Mouse (Mus musculus) limb, embryonic 14.5 days (tissue): ENCODE results near the gene Olfr457. TPM values are rescaled to one million over a fixed set of nuclear protein-coding genes. Genes with fewer than 3 reads are reported as not detected.

Source experiments
- ATAC-seq: fragments of 200-750 bp; cut with Nextera tagmentation; 2 replicates; pipeline ENCODE4 v1.8.0; 2017; ENCODE audit warnings: low read depth, moderate number of reproducible peaks, moderate TSS enrichment; ENCODE audit not compliant: low FRiP score
- DNase-seq: peaks from one replicate; pipeline ENCODE4 v3.0.0-alpha.2; 2015; ENCODE audit warnings: low spot score
- H3K27ac ChIP-seq: fragments of 300-500 bp; sonication (generic); replicated peaks from 2 replicates; pipeline ENCODE4 v1.5.1; 2014; ENCODE audit warnings: low read depth, mild to moderate bottlenecking, low read length, moderate library complexity, mixed read lengths
- H3K27me3 ChIP-seq: fragments of 300-500 bp; sonication (generic); 2 replicates; pipeline ENCODE4 v1.6.1; 2014; ENCODE audit warnings: low read length, mixed read lengths; ENCODE audit not compliant: control insufficient read depth, insufficient read depth
- H3K36me3 ChIP-seq: fragments of 300-500 bp; sonication (generic); 2 replicates; pipeline ENCODE4 v1.6.1; 2014; ENCODE audit warnings: mild to moderate bottlenecking, low read length, moderate library complexity, mixed read lengths; ENCODE audit not compliant: control insufficient read depth, insufficient read depth
- H3K4me1 ChIP-seq: fragments of 300-500 bp; sonication (generic); 2 replicates; pipeline ENCODE4 v1.6.1; 2014; ENCODE audit warnings: antibody characterized with exemption, low read length, mixed read lengths; ENCODE audit not compliant: control insufficient read depth, insufficient read depth
- H3K4me2 ChIP-seq: fragments of 300-500 bp; sonication (generic); replicated peaks from 2 replicates; pipeline ENCODE4 v1.6.1; 2014; ENCODE audit warnings: low read depth, mild to moderate bottlenecking, low read length, moderate library complexity; ENCODE audit not compliant: severe bottlenecking
- H3K4me3 ChIP-seq: fragments of 300-500 bp; sonication (generic); replicated peaks from 2 replicates; pipeline ENCODE4 v1.5.1; 2014; ENCODE audit warnings: low read length
- H3K9ac ChIP-seq: fragments of 300-500 bp; sonication (generic); 2 replicates; pipeline ENCODE4 v1.6.1; 2014; ENCODE audit warnings: mild to moderate bottlenecking, low read depth, low read length, moderate library complexity; ENCODE audit not compliant: severe bottlenecking
- H3K9me3 ChIP-seq: fragments of 300-500 bp; sonication (generic); 2 replicates; pipeline ENCODE4 v1.6.1; 2016; ENCODE audit warnings: low read length; ENCODE audit not compliant: control insufficient read depth
- POLR2A ChIP-seq: fragments of 200-500 bp; IDR thresholded peaks from 2 replicates; pipeline ENCODE4 v1.8.0; 2012; ENCODE audit warnings: inconsistent platforms, mild to moderate bottlenecking, moderate library complexity, borderline replicate concordance; ENCODE audit not compliant: insufficient read depth, insufficient read length; ENCODE audit errors: extremely low read depth
- WGBS: fragments of 180-500 bp; shearing (Covaris S2); extraction: QIAGEN DNeasy Blood & Tissue Kit; methylation state at CpG from one replicate; pipeline ENCODE4 v1.1.7; 2014; 5-methylcytosine and 5-hydroxymethylcytosine counted together
- polyA plus RNA-seq, 2 experiments: library from polyadenylated mRNA; depleted of rRNA in 1 of 2; stranded (reverse) in 1 of 2; unstranded in 1 of 2; fragments of >200 nt; fragmentation: Nextera tagmentation in 1 of 2; extraction: Ambion mirVana in 1 of 2; gene quantifications; 2 replicates each; pipeline versions ENCODE4 v1.2.1 to v1.2.3; 2012 to 2014

The Olfr457 gene
- polyA plus RNA-seq, 2 experiments, result not detected

GRCm38 (mm10) chr6:42421439-42421838 is 54.7 kb downstream of the Olfr457 start:
- Histone ChIP-seq H3K27me3 (no peaks in the 10 kb centered on the region), H3K9ac (no peak overlapping the region), H3K4me3 (no peak overlapping the region), H3K36me3 (no peaks in the 10 kb centered on the region), H3K27ac (no peak overlapping the region), H3K4me1 (no peaks in the 10 kb centered on the region), H3K9me3 (no peaks in the 10 kb centered on the region), H3K4me2 (no peak overlapping the region)
- WGBS, result 84% methylated on average over 2 of the region's 2 CpGs
- ATAC-seq, result no peak
- TF ChIP-seq POLR2A, result no peak
- DNase-seq, result no peak

- DNase-seq (no peak), ATAC-seq (no peak)
- Histone ChIP-seq H3K4me3 (no peak overlapping the region), H3K36me3 (no peaks in the 10 kb centered on the region), H3K4me1 (no peaks in the 10 kb centered on the region), H3K9me3 (no peaks in the 10 kb centered on the region), H3K4me2 (no peak overlapping the region), H3K9ac (no peak overlapping the region), H3K27me3 (no peaks in the 10 kb centered on the region), H3K27ac (no peak overlapping the region)
- TF ChIP-seq POLR2A, result no peak
- WGBS, result 92% methylated on average over 2 of the region's 2 CpGs
These were observed 56.7 kb downstream of the Olfr457 start for GRCm38 (mm10) chr6:42419443-42419842.

Other genes with a start within 250 kb of the Olfr457 start
- 12.2 and 16.7 TPM in 2 replicates for gene Gstk1, start 230.4 kb downstream of the Olfr457 start, polyA plus RNA-seq (2012; rRNA removed)
- gene Gstk1, start 230.4 kb downstream of the Olfr457 start, polyA plus RNA-seq (2014; fragmentation: Nextera tagmentation; extraction: Ambion mirVana), result 17.9 and 18.6 TPM in 2 replicates
- gene Tmem139, start 214.4 kb downstream of the Olfr457 start, polyA plus RNA-seq (2012; rRNA removed), result 1.2 and 1.3 TPM in 2 replicates
- 1.1 and 1.2 TPM in 2 replicates for gene Tmem139, start 214.4 kb downstream of the Olfr457 start, polyA plus RNA-seq (2014; fragmentation: Nextera tagmentation; extraction: Ambion mirVana)
- 78.1 and 102 TPM in 2 replicates for gene Casp2, start 211.3 kb downstream of the Olfr457 start, polyA plus RNA-seq (2012; rRNA removed)
- gene Casp2, start 211.3 kb downstream of the Olfr457 start, polyA plus RNA-seq (2014; fragmentation: Nextera tagmentation; extraction: Ambion mirVana), result 53.3 and 54.9 TPM in 2 replicates
- 1.9 TPM in 2 replicates for gene Clcn1, start 189.7 kb downstream of the Olfr457 start, polyA plus RNA-seq (2012; rRNA removed)
- gene Clcn1, start 189.7 kb downstream of the Olfr457 start, polyA plus RNA-seq (2014; fragmentation: Nextera tagmentation; extraction: Ambion mirVana), result 0.29 and 0.61 TPM in 2 replicates
- gene Fam131b, start 151.7 kb downstream of the Olfr457 start, polyA plus RNA-seq (2012; rRNA removed), result 2.9 and 3.6 TPM in 2 replicates
- gene Fam131b, start 151.7 kb downstream of the Olfr457 start, polyA plus RNA-seq (2014; fragmentation: Nextera tagmentation; extraction: Ambion mirVana), result 0.29 and 0.47 TPM in 2 replicates
- gene Zyx, start 126.7 kb downstream of the Olfr457 start, polyA plus RNA-seq (2012; rRNA removed), result 176 and 232 TPM in 2 replicates
- gene Zyx, start 126.7 kb downstream of the Olfr457 start, polyA plus RNA-seq (2014; fragmentation: Nextera tagmentation; extraction: Ambion mirVana), result 152 and 159 TPM in 2 replicates
- 17.7 and 18.3 TPM in 2 replicates for gene Epha1, start 103.1 kb downstream of the Olfr457 start, polyA plus RNA-seq (2012; rRNA removed)
- 7.4 and 8.8 TPM in 2 replicates for gene Epha1, start 103.1 kb downstream of the Olfr457 start, polyA plus RNA-seq (2014; fragmentation: Nextera tagmentation; extraction: Ambion mirVana)
- 0.17 and 0.28 TPM in 2 replicates for gene Tas2r143, start 76.1 kb downstream of the Olfr457 start, polyA plus RNA-seq (2012; rRNA removed)
- gene Tas2r143, start 76.1 kb downstream of the Olfr457 start, polyA plus RNA-seq (2014; fragmentation: Nextera tagmentation; extraction: Ambion mirVana), result not detected in 2 replicates
- gene Tas2r135, start 70.9 kb downstream of the Olfr457 start, polyA plus RNA-seq (2012; rRNA removed), result 0.11 TPM in 1 of 2 replicates, not detected in the other
- gene Tas2r135, start 70.9 kb downstream of the Olfr457 start, polyA plus RNA-seq (2014; fragmentation: Nextera tagmentation; extraction: Ambion mirVana), result not detected in 2 replicates
- not detected in 2 replicates for gene Tas2r126, start 41.8 kb downstream of the Olfr457 start, polyA plus RNA-seq (2012; rRNA removed)
- not detected in 2 replicates for gene Tas2r126, start 41.8 kb downstream of the Olfr457 start, polyA plus RNA-seq (2014; fragmentation: Nextera tagmentation; extraction: Ambion mirVana)
- gene Olfr458, start 11.1 kb downstream of the Olfr457 start, polyA plus RNA-seq (2012; rRNA removed), result not detected in 2 replicates
- not detected in 2 replicates for gene Olfr458, start 11.1 kb downstream of the Olfr457 start, polyA plus RNA-seq (2014; fragmentation: Nextera tagmentation; extraction: Ambion mirVana)
- not detected in 2 replicates for gene Olfr456, start 10.9 kb upstream of the Olfr457 start, polyA plus RNA-seq (2012; rRNA removed)
- gene Olfr456, start 10.9 kb upstream of the Olfr457 start, polyA plus RNA-seq (2014; fragmentation: Nextera tagmentation; extraction: Ambion mirVana), result not detected in 2 replicates
- not detected in 2 replicates for gene Olfr455, start 71.3 kb upstream of the Olfr457 start, polyA plus RNA-seq (2012; rRNA removed)
- gene Olfr455, start 71.3 kb upstream of the Olfr457 start, polyA plus RNA-seq (2014; fragmentation: Nextera tagmentation; extraction: Ambion mirVana), result not detected in 2 replicates
- gene Tcaf3, start 121.4 kb upstream of the Olfr457 start, polyA plus RNA-seq (2012; rRNA removed), result not detected in 2 replicates
- gene Tcaf3, start 121.4 kb upstream of the Olfr457 start, polyA plus RNA-seq (2014; fragmentation: Nextera tagmentation; extraction: Ambion mirVana), result not detected in 2 replicates
- gene Tcaf2, start 168.9 kb upstream of the Olfr457 start, polyA plus RNA-seq (2012; rRNA removed), result 3.9 and 4.3 TPM in 2 replicates
- gene Tcaf2, start 168.9 kb upstream of the Olfr457 start, polyA plus RNA-seq (2014; fragmentation: Nextera tagmentation; extraction: Ambion mirVana), result 2.3 and 2.6 TPM in 2 replicates
- gene Tcaf1, start 233.8 kb upstream of the Olfr457 start, polyA plus RNA-seq (2012; rRNA removed), result 58.7 and 64.1 TPM in 2 replicates
- 63.5 and 70.6 TPM in 2 replicates for gene Tcaf1, start 233.8 kb upstream of the Olfr457 start, polyA plus RNA-seq (2014; fragmentation: Nextera tagmentation; extraction: Ambion mirVana)